Mouse (Mus musculus) hindbrain, embryonic 15.5 days (tissue): ENCODE data around the gene Gnb4. TPM values are rescaled to one million over a fixed set of nuclear protein-coding genes. Genes with fewer than 3 reads are reported as not detected.

Experiments
- ATAC-seq: fragments of 200-750 bp; cut with Nextera tagmentation; 2 replicates; pipeline ENCODE4 v1.8.0; 2017; ENCODE audit warnings: low read depth, moderate number of reproducible peaks, moderate TSS enrichment; ENCODE audit not compliant: low FRiP score
- H3K27ac ChIP-seq: fragments of 300-500 bp; sonication (generic); replicated peaks from 2 replicates; pipeline ENCODE4 v1.5.1; 2015; ENCODE audit warnings: mild to moderate bottlenecking, inconsistent platforms
- H3K27me3 ChIP-seq: fragments of 300-500 bp; sonication (generic); 2 replicates; pipeline ENCODE4 v1.6.1; 2015; ENCODE audit warnings: control low read depth, inconsistent platforms
- H3K36me3 ChIP-seq: fragments of 300-500 bp; sonication (generic); 2 replicates; pipeline ENCODE4 v1.6.1; 2015; ENCODE audit warnings: control low read depth, inconsistent platforms
- H3K4me1 ChIP-seq: fragments of 300-500 bp; sonication (generic); replicated peaks from 2 replicates; pipeline ENCODE4 v1.6.1; 2015; ENCODE audit warnings: control low read depth, inconsistent platforms
- H3K4me2 ChIP-seq: fragments of 300-500 bp; sonication (generic); 2 replicates; pipeline ENCODE4 v1.6.1; 2015; ENCODE audit warnings: moderate library complexity, mild to moderate bottlenecking, inconsistent platforms
- H3K4me3 ChIP-seq: fragments of 300-500 bp; sonication (generic); 2 replicates; pipeline ENCODE4 v1.5.1; 2015; ENCODE audit warnings: mild to moderate bottlenecking, inconsistent platforms
- H3K9ac ChIP-seq: fragments of 300-500 bp; sonication (generic); 2 replicates; pipeline ENCODE4 v1.6.1; 2015; ENCODE audit warnings: inconsistent platforms
- H3K9me3 ChIP-seq: fragments of 300-500 bp; sonication (generic); 2 replicates; pipeline ENCODE4 v1.6.1; 2016; ENCODE audit warnings: control low read depth, inconsistent platforms
- WGBS: fragments of 180-500 bp; shearing (Covaris S2); methylation state at CpG from one replicate; pipeline ENCODE4 v1.1.7; 2015; 5-methylcytosine and 5-hydroxymethylcytosine counted together
- polyA plus RNA-seq: library from polyadenylated mRNA; unstranded; fragments of >200 nt; fragmentation: Nextera tagmentation; extraction: Ambion mirVana; gene quantifications from 2 replicates; pipeline ENCODE4 v1.2.1, GENCODE M21; 2015

Gene Gnb4
- polyA plus RNA-seq, 1 experiment from 2014 or later = 96.3 TPM

DNA sequence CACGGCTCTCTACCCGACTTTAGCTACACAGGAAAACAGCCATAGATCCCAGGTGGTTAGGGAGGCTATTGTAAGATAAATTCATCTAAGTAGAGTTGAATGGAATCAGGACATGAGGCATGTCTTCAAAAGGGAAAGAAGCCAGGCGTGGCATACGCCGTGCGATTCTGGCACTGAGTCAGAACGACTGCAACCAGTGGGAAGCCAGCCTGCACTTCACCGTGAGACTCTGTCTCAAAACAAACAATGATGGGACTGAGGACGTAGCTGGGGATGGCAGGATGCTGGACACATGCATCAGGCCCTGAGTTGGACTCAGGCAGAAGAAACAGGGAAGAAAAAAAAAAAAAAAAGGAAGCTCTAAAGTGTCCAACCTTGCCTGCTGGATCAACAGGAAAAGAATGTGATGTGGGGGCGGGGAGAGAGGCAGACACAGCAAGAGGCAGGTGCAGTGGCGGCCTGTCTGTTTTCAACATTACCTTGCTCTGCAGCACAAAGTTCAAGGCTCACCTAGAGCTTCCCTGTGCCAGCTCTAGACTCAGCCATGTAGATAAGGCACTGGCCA, 4.7 kb downstream of the Gnb4 start:
- no peaks in the 10 kb centered on the region for H3K27me3 ChIP-seq
- H3K27ac ChIP-seq = no peak overlapping the region
- H3K9me3 ChIP-seq = no peaks in the 10 kb centered on the region
- no peak overlapping the region for H3K9ac ChIP-seq
- H3K4me2 ChIP-seq = no peak overlapping the region
- H3K36me3 ChIP-seq = no peaks in the 10 kb centered on the region
- H3K4me3 ChIP-seq = no peak overlapping the region
- ATAC-seq = no peak
- 60% methylated on average over 11 of the region's 11 CpGs for whole genome bisulfite sequencing
- H3K4me1 ChIP-seq = peaks cover 18% of the 10 kb centered on the region

DNA sequence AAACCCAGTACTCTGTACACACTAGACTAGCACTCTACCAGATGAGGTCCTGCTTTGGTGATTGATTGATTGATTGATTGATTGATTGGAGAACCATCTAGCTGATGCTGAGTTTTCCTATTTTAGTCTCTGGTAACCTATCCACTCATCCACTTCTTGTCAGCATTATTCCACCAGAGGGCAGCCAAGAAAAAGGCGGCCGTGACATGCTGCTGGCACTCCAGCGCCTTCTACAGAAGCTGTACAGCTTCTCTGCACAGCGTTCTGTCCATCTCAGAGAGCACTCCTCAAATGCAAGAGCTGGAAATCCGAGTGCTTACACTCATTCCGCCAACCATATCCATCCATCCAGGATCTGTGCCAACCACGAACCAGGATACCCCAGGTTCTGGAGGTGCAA, 5.8 kb downstream of the Gnb4 start:
- Histone ChIP-seq H3K27me3 (no peaks in the 10 kb centered on the region), H3K9ac (no peak overlapping the region), H3K9me3 (no peaks in the 10 kb centered on the region), H3K36me3 (no peaks in the 10 kb centered on the region), H3K4me1 (peaks cover 14% of the 10 kb centered on the region), H3K4me2 (no peak overlapping the region), H3K27ac (no peak overlapping the region), H3K4me3 (no peak overlapping the region)
- ATAC-seq = peak; percentile 62
- WGBS = 32% methylated on average over 7 of the region's 7 CpGs

DNA sequence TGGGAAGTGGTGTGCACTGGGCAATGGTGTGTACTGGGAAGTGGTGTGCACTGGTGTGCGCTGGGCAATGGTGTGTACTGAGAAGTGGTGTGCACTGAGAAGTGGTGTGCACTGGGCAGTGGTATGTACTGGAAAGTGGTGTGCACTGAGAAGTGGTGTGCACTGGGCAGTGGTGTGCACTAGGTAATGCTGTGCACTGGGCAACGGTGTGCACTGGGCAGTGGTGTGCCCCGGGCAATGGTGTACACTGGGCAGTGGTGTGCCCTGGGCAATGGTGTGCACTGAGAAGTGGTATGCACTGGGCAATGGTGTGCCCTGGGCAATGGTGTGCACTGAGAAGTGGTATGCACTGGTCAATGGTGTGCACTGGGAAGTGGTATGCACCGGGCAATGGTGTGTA, 7.2 kb downstream of the Gnb4 start:
- no peak overlapping the region for H3K9ac ChIP-seq
- no peaks in the 10 kb centered on the region for H3K36me3 ChIP-seq
- H3K4me1 ChIP-seq = peaks cover 1% of the 10 kb centered on the region; the same call in 1 of the 2 replicates
- H3K4me3 ChIP-seq = no peak overlapping the region
- no peak overlapping the region for H3K27ac ChIP-seq
- 98% methylated on average over 4 of the region's 4 CpGs for WGBS
- ATAC-seq = peak; percentile 15; the same call in 1 of the 2 replicates
- H3K27me3 ChIP-seq = no peaks in the 10 kb centered on the region
- no peaks in the 10 kb centered on the region for H3K9me3 ChIP-seq
- H3K4me2 ChIP-seq = no peak overlapping the region

DNA sequence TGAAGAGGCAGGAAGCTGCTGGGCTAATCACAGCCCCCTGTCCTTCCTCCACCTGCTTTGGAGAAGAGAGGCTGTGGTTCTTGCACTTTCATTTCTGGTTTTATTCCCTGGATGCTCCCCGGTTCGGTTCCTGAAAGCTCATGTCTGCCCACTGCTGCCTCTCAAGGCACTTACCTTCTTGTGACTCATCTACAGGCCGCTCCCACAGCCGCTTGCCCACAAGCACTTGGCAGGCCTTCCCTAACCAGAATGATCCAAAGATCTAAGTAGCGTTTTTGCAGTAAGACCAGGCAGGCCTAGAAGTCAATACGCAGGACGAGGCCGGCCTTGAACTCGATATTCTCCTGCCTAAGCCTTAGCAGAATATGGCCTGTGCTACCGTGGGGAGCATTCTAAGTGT, 15.3 kb downstream of the Gnb4 start:
- H3K9me3 ChIP-seq = no peaks in the 10 kb centered on the region
- H3K27ac ChIP-seq = no peak overlapping the region
- no peak overlapping the region for H3K4me2 ChIP-seq
- no peak overlapping the region for H3K9ac ChIP-seq
- no peaks in the 10 kb centered on the region for H3K27me3 ChIP-seq
- no peaks in the 10 kb centered on the region for H3K4me1 ChIP-seq
- no peak overlapping the region for H3K4me3 ChIP-seq
- H3K36me3 ChIP-seq = peaks cover 5% of the 10 kb centered on the region; the same call in 1 of the 2 replicates
- no peak for ATAC-seq
- 91% methylated on average over 10 of the region's 10 CpGs for WGBS

DNA sequence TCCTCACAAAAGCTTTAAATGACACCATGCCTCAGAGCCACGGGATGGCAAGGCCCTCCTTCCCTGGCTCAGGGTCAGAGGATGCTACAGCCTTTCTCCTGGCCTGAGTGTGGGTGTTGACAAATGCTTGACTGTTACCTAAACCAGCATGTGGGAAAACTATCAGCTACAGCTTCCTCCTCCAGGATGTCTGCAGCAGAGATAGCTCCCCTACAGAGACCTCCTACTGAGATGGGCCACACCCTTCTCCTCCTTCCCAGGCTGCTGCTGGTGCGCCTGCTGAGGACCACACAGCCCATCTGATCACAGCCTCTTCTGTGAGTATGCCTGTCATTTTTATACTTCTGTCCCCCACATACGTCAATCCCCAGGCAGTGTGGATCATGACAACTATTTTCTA, 17.1 kb downstream of the Gnb4 start:
- H3K9ac ChIP-seq = no peak overlapping the region
- no peak for ATAC-seq
- H3K4me1 ChIP-seq = no peaks in the 10 kb centered on the region
- no peak overlapping the region for H3K4me2 ChIP-seq
- no peaks in the 10 kb centered on the region for H3K9me3 ChIP-seq
- no peaks in the 10 kb centered on the region for H3K27me3 ChIP-seq
- peaks cover 8% of the 10 kb centered on the region; the same call in 1 of the 2 replicates for H3K36me3 ChIP-seq
- WGBS = 77% methylated on average over 3 of the region's 3 CpGs
- H3K4me3 ChIP-seq = no peak overlapping the region
- H3K27ac ChIP-seq = no peak overlapping the region

DNA sequence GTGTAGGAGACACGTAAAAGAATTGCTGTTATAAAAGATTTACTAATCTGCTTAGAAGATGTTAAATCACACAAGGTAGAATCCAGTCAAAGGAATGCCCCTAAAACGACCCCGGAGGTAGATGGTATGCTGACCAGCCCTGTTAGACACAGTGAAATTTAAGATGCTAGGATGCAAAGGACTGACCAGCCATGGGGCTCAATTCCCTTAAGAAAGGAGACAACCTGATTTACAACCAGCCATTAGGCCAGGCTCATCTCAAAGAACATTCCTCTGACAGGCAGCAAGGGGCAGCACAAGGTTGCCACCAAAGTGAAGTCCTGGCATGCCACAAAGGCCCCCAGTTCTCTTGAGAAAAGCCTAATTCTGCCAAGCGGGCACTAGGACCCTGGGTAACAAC, 21.3 kb downstream of the Gnb4 start:
- Histone ChIP-seq H3K4me2 (no peak overlapping the region), H3K36me3 (peaks cover 21% of the 10 kb centered on the region; the same call in 1 of the 2 replicates), H3K4me3 (no peak overlapping the region), H3K27me3 (no peaks in the 10 kb centered on the region), H3K9me3 (no peaks in the 10 kb centered on the region), H3K9ac (no peak overlapping the region), H3K4me1 (no peaks in the 10 kb centered on the region), H3K27ac (no peak overlapping the region)
- no peak for ATAC-seq
- 77% methylated on average over 4 of the region's 4 CpGs for WGBS

DNA sequence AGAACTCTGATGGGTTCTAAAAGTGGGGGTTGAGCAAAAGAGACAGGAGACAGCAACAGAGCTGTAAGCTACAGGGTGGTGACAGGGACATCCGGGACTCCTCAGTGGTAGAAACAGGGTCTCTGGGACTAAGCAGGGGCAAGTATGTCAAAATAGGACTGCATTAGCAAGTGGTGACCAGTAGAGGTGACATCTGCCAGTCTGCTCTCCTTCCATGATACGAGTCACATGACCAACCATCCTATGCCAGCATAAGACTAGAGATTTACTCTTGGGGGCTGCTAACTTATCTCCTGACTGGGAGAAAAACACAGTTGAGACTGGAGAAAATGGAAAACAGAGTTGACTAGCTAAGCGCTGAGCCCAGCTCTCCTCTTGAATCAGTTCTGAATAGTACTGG, 30.1 kb downstream of the Gnb4 start:
- no peak overlapping the region for H3K4me3 ChIP-seq
- no peak for ATAC-seq
- peaks cover 61% of the 10 kb centered on the region for H3K36me3 ChIP-seq
- WGBS = 93% methylated on average over 3 of the region's 3 CpGs
- no peaks in the 10 kb centered on the region for H3K9me3 ChIP-seq
- H3K4me1 ChIP-seq = no peaks in the 10 kb centered on the region
- H3K9ac ChIP-seq = no peak overlapping the region
- H3K27ac ChIP-seq = no peak overlapping the region
- H3K27me3 ChIP-seq = no peaks in the 10 kb centered on the region
- no peak overlapping the region for H3K4me2 ChIP-seq

DNA sequence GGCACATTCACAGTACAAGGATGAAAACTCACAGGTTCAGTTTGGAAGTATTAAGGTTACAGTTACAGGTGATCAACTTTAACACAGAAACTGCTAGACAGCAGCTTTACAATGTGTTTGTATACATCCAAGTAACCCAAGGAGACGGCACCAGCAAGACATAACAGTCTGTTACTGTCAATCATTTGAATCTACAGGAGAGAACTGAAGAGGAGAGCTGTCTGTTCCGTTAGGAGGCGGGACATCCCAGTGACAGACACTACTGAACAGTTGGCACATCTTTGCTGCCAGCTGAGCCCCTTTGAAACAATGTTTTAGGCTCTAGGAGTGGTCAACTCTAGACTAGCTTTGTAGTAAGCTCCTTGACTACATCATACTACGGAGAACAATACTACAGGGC, 32.9 kb downstream of the Gnb4 start:
- H3K9me3 ChIP-seq = no peaks in the 10 kb centered on the region
- WGBS = 86% methylated on average over 4 of the region's 4 CpGs
- H3K4me2 ChIP-seq = no peak overlapping the region
- no peak for ATAC-seq
- no peak overlapping the region for H3K4me3 ChIP-seq
- no peaks in the 10 kb centered on the region for H3K27me3 ChIP-seq
- H3K9ac ChIP-seq = no peak overlapping the region
- no peaks in the 10 kb centered on the region for H3K4me1 ChIP-seq
- no peak overlapping the region for H3K27ac ChIP-seq
- H3K36me3 ChIP-seq = peaks cover 46% of the 10 kb centered on the region

DNA sequence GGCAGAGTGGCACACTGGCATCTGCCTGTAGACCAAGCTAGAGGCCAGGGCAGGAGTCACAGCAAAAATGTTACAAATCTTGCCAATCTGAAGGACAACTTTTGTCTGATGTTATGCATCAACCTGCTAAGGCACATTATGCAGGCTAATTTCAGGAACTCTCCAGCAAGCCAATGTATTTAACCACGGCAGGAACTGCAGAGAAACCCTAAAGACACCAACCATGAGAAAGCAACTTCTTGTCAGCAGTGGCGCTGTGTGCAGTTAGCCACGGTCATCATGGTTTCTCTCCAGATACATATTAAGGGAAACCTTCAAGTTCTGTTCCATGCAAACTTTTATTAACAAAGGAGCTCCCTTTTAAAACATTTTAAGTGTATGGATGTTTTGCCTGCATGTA, 34.5 kb downstream of the Gnb4 start:
- Histone ChIP-seq H3K4me1 (no peaks in the 10 kb centered on the region), H3K4me3 (no peak overlapping the region)
- no peak for ATAC-seq

DNA sequence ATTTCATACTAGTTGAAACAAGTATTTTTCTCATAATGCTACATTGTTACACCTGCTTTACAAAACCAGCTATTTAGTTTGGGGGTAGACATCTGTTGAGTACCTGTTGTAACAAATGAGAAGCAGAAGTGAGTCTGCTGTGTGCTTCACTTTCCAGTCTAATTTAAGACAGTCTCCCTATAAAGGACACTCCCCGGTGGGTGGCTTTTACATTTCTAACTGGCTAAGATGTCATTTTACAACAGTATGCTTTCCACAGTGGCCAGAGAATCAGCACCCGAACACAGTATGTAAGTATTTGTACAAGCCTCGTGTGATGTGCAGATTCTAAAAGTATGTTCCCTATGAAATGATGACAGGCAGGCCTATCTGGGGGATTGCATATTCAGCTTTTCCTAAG, 35.6 kb downstream of the Gnb4 start:
- WGBS = 88% methylated on average over 3 of the region's 3 CpGs
- H3K4me3 ChIP-seq = no peak overlapping the region
- no peak overlapping the region for H3K27ac ChIP-seq
- H3K27me3 ChIP-seq = no peaks in the 10 kb centered on the region
- peaks cover 40% of the 10 kb centered on the region for H3K36me3 ChIP-seq
- H3K9me3 ChIP-seq = no peaks in the 10 kb centered on the region
- H3K4me2 ChIP-seq = no peak overlapping the region
- no peaks in the 10 kb centered on the region for H3K4me1 ChIP-seq
- H3K9ac ChIP-seq = no peak overlapping the region
- ATAC-seq = no peak

More for the DNA sequence above, 34.5 kb downstream of the Gnb4 start:
- no peaks in the 10 kb centered on the region for H3K27me3 ChIP-seq
- no peak overlapping the region for H3K4me2 ChIP-seq
- no peak overlapping the region for H3K9ac ChIP-seq
- no peak overlapping the region for H3K27ac ChIP-seq
- H3K9me3 ChIP-seq = no peaks in the 10 kb centered on the region
- H3K36me3 ChIP-seq = peaks cover 48% of the 10 kb centered on the region
- 87% methylated on average over 3 of the region's 3 CpGs for WGBS

DNA sequence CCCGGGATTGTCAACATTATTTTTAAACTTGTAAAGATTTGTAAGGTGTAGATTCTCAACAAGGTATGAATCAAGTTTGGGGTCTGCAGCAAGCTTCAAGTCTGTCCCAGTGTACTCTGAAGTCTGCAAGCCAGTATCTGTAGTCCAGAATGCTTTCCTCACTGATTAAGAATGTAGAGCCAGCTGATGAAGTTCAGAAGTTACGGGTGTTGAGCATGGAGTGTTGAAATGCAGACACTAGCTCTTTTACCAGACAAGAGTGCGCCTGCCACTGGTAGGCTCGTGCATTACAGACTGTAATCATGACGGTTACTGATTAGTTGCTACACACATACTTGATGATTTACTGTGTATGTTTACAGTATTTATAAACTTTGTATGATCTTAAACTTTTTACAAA, 37.6 kb downstream of the Gnb4 start:
- H3K9me3 ChIP-seq = no peaks in the 10 kb centered on the region
- H3K27ac ChIP-seq = no peak overlapping the region
- ATAC-seq = no peak
- H3K36me3 ChIP-seq = peaks cover 45% of the 10 kb centered on the region
- no peak overlapping the region for H3K9ac ChIP-seq
- H3K4me2 ChIP-seq = no peak overlapping the region
- no peaks in the 10 kb centered on the region for H3K4me1 ChIP-seq
- H3K27me3 ChIP-seq = no peaks in the 10 kb centered on the region
- no peak overlapping the region for H3K4me3 ChIP-seq
- 96% methylated on average over 5 of the region's 5 CpGs for WGBS

DNA sequence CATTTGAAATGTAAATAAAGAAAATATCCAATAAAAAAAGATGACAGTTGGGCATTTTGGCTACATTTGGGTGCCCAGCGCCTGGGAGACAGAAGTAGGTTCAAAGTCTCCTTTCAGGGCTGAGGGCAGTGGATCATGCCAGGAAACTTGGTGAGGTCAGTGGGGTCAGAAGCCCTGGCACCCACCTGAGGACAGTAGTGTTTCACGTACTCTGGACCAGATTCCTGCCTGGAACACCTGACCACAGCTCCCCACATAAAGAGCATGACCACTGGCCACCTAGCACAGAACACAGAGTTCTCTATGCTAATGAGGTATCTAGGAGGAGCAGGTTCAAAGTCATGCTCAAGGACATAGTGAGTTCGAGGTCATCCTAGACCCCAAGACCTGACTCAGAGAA, 41.2 kb downstream of the Gnb4 start:
- no peaks in the 10 kb centered on the region for H3K9me3 ChIP-seq
- H3K27ac ChIP-seq = no peak overlapping the region
- 93% methylated on average over 3 of the region's 3 CpGs for WGBS
- no peak overlapping the region for H3K4me3 ChIP-seq
- ATAC-seq = no peak
- H3K4me2 ChIP-seq = no peak overlapping the region
- H3K9ac ChIP-seq = no peak overlapping the region
- peaks cover 43% of the 10 kb centered on the region for H3K36me3 ChIP-seq
- H3K27me3 ChIP-seq = no peaks in the 10 kb centered on the region
- H3K4me1 ChIP-seq = no peaks in the 10 kb centered on the region

DNA sequence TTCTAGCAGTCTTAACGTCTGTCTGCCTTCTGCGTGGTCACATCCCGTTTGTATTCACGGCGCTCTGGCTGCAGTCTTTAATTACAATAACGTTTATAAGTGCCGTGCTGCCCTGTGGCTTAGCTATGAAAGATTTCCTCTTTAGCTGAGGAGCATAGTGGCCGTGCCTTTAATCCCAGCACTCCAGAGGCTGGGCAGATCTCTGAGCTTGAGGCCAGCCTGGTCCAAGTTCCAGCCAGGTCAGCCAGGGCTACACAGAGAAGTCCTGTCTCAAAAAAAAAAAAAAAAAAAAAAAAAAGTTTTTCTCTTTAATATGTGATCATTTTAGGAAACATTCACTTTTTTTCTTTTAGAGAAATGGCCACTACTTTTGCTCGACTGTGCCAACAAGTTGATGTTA, 42.5 kb downstream of the Gnb4 start:
- ATAC-seq = no peak
- H3K4me3 ChIP-seq = no peak overlapping the region

More for the DNA sequence above, 42.5 kb downstream of the Gnb4 start:
- H3K4me1 ChIP-seq = no peaks in the 10 kb centered on the region
- no peaks in the 10 kb centered on the region for H3K27me3 ChIP-seq
- peaks cover 52% of the 10 kb centered on the region for H3K36me3 ChIP-seq
- H3K27ac ChIP-seq = no peak overlapping the region
- H3K4me2 ChIP-seq = no peak overlapping the region
- 58% methylated on average over 9 of the region's 9 CpGs for WGBS
- H3K9ac ChIP-seq = no peak overlapping the region
- no peaks in the 10 kb centered on the region for H3K9me3 ChIP-seq
